Mouse (Mus musculus): ENCODE measurements around the gene Pcca. TPM values are rescaled to one million over a fixed set of nuclear protein-coding genes. Genes with fewer than 3 reads are reported as not detected.

The Pcca gene
- polyA plus RNA-seq, 1 experiment from 2014 or later = 36.0 TPM

DNA sequence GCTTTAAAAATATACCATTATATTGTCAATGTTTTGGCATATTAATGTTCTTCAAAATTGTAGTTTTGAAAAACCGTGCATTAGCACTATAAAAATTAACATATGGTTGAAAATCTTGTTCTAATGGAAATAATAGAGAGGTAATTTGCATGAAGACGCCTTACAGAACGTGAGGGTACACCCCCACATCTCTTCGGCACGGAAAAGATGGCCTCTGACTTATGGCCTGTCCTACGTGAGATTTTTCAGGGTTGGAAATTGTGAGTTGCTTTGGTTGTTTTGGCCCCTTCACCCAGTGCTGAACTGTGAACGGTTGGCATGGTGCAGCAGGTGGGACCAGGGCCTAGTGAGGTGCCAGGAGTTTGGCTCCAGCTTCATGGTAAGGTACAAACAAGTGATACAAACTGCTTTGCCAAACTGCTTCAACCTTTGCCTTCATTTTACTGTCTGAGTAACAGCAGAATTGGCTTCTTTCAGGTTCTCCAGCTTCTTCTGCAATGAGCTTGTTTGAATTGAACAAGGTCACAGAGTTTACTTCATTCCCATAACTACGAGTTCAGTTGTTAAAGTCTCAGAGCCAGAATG, 185.5 kb downstream of the Pcca start:
- ATAC-seq (replicated peaks; ENCODE audit: low FRiP score, low read depth) (no peak), DNase-seq (ENCODE audit: low spot score) (no peak)
- no peak overlapping the region for H3K27ac ChIP-seq
- H3K27me3 ChIP-seq (ENCODE audit: insufficient read depth, low read length) = no peaks in the 10 kb centered on the region
- WGBS = 82% methylated on average over 8 of the region's 8 CpGs
- no peak overlapping the region for H3K9ac ChIP-seq (ENCODE audit: low read depth, low read length)
- H3K4me3 ChIP-seq (replicated peaks; ENCODE audit: low read depth, low read length) = no peak overlapping the region
- H3K4me2 ChIP-seq (ENCODE audit: low read length) = no peak overlapping the region
- H3K9me3 ChIP-seq (replicated peaks; ENCODE audit: low read length) = no peaks in the 10 kb centered on the region
- H3K4me1 ChIP-seq (replicated peaks; ENCODE audit: insufficient read depth, low read length) = no peaks in the 10 kb centered on the region
- no peak for TF ChIP-seq CTCF (IDR thresholded peaks at IDR 0.05; ENCODE audit: low read depth)
- no peaks in the 10 kb centered on the region for H3K36me3 ChIP-seq (ENCODE audit: insufficient read depth, low read length)

DNA sequence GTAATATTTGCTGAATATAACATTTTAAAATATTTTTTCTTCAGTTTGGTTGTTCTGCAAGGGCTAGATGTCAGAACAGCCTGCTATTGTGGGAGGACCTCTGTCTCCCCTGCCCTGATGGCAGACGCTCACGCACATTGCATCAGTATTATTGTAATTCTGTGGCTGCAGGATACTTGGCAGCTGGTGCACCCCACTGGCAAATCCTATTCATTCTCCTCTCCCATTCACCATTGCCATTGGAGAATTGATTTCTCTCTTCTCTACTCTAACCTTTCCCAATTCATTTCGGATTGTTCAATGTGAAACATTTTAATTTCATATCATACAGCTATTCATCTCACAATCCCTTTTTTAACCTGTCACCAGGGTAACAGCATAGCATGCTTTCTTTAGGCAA, 186.9 kb downstream of the Pcca start:
- DNase-seq (ENCODE audit: low spot score) = no peak
- WGBS = 45% methylated on average over 3 of the region's 3 CpGs
- no peak for ATAC-seq (replicated peaks; ENCODE audit: low FRiP score, low read depth)
- Histone ChIP-seq H3K9me3 (replicated peaks; ENCODE audit: low read length) (no peaks in the 10 kb centered on the region), H3K27me3 (ENCODE audit: insufficient read depth, low read length) (no peaks in the 10 kb centered on the region), H3K4me2 (ENCODE audit: low read length) (no peak overlapping the region), H3K36me3 (ENCODE audit: insufficient read depth, low read length) (no peaks in the 10 kb centered on the region), H3K27ac (no peak overlapping the region), H3K9ac (ENCODE audit: low read depth, low read length) (no peak overlapping the region), H3K4me1 (replicated peaks; ENCODE audit: insufficient read depth, low read length) (no peaks in the 10 kb centered on the region), H3K4me3 (replicated peaks; ENCODE audit: low read depth, low read length) (no peak overlapping the region)
- no peak for TF ChIP-seq CTCF (IDR thresholded peaks at IDR 0.05; ENCODE audit: low read depth)

DNA sequence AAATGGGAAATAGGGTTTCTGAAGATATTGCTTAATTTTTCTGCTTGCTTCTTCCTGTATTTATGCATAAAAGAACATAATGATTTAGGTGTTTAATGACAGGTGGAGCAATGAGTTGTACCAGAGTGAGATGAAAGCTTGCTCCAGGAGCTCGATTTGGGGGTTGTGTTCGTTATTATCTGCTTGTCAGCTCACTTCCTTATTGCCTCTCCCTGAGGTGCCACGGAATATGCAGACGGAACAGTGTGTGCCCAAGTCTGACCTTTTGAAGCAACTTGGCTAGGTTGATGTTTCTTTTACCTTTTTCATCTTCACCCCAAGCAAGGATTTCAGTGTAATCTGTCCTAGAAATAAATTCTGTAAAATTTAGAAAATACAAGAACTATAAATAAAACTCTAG, 187.6 kb downstream of the Pcca start:
- Histone ChIP-seq H3K9ac (ENCODE audit: low read depth, low read length) (no peak overlapping the region), H3K4me3 (replicated peaks; ENCODE audit: low read depth, low read length) (no peak overlapping the region), H3K9me3 (replicated peaks; ENCODE audit: low read length) (no peaks in the 10 kb centered on the region), H3K4me2 (ENCODE audit: low read length) (no peak overlapping the region), H3K36me3 (ENCODE audit: insufficient read depth, low read length) (no peaks in the 10 kb centered on the region), H3K4me1 (replicated peaks; ENCODE audit: insufficient read depth, low read length) (no peaks in the 10 kb centered on the region), H3K27ac (no peak overlapping the region), H3K27me3 (ENCODE audit: insufficient read depth, low read length) (no peaks in the 10 kb centered on the region)
- ATAC-seq (replicated peaks; ENCODE audit: low FRiP score, low read depth) = no peak
- no peak for TF ChIP-seq CTCF (IDR thresholded peaks at IDR 0.05; ENCODE audit: low read depth)
- WGBS = 12% methylated on average over 4 of the region's 4 CpGs
- DNase-seq (ENCODE audit: low spot score) = no peak

DNA sequence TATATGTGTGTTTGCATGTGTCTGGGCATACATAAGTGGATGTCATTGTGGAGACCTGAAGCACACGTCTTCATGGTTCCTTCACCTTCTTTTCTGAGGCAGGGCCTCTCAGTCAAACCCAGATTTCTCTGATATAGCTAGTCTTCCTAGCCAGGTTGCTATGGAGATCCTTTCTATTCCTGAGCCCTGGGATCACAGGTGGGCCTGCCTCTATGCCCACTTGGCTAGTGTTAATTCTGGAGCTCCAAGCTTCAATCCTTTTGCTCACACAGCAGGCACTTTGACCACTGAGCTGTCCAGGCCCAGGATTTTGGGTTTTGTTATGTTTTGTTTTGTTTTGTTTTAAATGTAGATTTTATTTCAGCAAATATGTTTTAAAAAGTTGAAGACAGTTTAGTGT, 192.3 kb downstream of the Pcca start:
- H3K4me2 ChIP-seq (ENCODE audit: low read length) = no peak overlapping the region
- no peaks in the 10 kb centered on the region for H3K36me3 ChIP-seq (ENCODE audit: insufficient read depth, low read length)
- no peaks in the 10 kb centered on the region for H3K4me1 ChIP-seq (replicated peaks; ENCODE audit: insufficient read depth, low read length)
- DNase-seq (ENCODE audit: low spot score) = no peak
- H3K27me3 ChIP-seq (ENCODE audit: insufficient read depth, low read length) = no peaks in the 10 kb centered on the region
- no peak for TF ChIP-seq CTCF (IDR thresholded peaks at IDR 0.05; ENCODE audit: low read depth)
- no peak overlapping the region for H3K4me3 ChIP-seq (replicated peaks; ENCODE audit: low read depth, low read length)
- no peak for ATAC-seq (replicated peaks; ENCODE audit: low FRiP score, low read depth)
- H3K9me3 ChIP-seq (replicated peaks; ENCODE audit: low read length) = no peaks in the 10 kb centered on the region
- H3K27ac ChIP-seq = no peak overlapping the region
- WGBS = 100% methylated on average over 1 of the region's 1 CpGs
- no peak overlapping the region for H3K9ac ChIP-seq (ENCODE audit: low read depth, low read length)

DNA sequence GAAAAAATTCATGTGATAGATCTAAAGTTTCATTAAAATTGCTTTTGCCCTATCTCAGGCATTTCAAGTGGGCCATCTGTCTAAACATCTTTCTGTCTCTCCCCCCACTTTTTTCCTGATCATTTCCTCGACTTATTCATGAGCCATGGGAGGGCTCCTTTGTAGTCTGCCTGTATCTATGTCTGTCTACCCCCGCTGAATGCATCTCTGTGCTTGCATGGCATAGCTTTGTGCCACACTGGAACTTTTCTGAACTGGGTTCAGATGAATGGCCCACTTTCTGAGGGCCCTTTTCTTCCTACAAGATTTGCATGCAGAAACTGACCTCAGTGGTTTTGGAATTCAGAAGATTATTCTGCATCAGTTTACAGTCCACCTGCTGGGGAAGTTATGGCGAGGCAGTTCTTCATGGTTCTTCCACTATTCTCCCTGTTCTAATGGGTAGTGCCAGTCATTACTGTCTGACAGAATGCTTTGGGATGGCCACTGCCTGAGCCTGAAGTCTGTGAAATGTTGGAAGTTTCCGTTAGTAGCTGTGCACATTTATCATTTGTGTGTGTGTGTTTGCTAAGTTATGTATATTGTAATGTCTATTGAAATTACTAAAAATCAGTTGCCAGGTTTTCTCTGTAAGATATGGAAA, 195.4 kb downstream of the Pcca start:
- H3K27me3 ChIP-seq (ENCODE audit: insufficient read depth, low read length) = no peaks in the 10 kb centered on the region
- no peak overlapping the region for H3K4me3 ChIP-seq (replicated peaks; ENCODE audit: low read depth, low read length)
- no peaks in the 10 kb centered on the region for H3K9me3 ChIP-seq (replicated peaks; ENCODE audit: low read length)
- TF ChIP-seq CTCF (IDR thresholded peaks at IDR 0.05; ENCODE audit: low read depth) = no peak
- 76% methylated on average over 4 of the region's 4 CpGs for WGBS
- no peaks in the 10 kb centered on the region for H3K36me3 ChIP-seq (ENCODE audit: insufficient read depth, low read length)
- DNase-seq (ENCODE audit: low spot score) (no peak), ATAC-seq (replicated peaks; ENCODE audit: low FRiP score, low read depth) (no peak)
- no peaks in the 10 kb centered on the region for H3K4me1 ChIP-seq (replicated peaks; ENCODE audit: insufficient read depth, low read length)
- no peak overlapping the region for H3K4me2 ChIP-seq (ENCODE audit: low read length)
- no peak overlapping the region for H3K9ac ChIP-seq (ENCODE audit: low read depth, low read length)
- no peak overlapping the region for H3K27ac ChIP-seq

DNA sequence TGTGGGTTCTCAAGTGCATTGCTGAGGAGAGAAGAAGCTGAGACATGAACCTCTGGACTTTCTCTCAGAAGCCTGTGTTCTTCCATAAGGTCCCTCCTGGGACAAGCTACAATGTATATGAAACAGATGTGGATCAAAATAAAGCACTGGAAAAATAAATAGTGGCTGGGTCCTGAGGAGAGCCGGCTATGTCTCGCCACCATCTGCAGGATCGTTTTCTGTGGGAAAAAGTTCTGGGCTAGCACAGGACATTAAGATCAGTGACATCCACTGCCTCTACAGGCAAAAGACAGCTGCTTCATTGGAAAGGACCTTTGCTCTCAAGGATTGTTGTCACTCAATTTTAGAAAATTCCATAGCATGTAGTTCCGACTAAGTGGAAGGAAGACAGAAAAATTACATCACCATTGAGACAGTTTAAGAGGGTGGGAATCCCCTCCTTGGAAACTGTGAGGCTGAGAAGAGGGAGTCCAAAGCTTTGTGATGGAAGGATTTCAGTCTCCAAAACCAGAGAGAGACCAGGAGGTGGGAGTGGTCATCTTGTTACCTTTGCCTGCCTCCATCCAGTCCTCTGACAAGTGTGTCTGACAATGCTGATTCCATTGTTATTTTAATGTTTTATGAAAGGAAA, 196.9 kb downstream of the Pcca start:
- no peaks in the 10 kb centered on the region for H3K4me1 ChIP-seq (replicated peaks; ENCODE audit: insufficient read depth, low read length)
- ATAC-seq (replicated peaks; ENCODE audit: low FRiP score, low read depth) = no peak

More for the DNA sequence above, 196.9 kb downstream of the Pcca start:
- Histone ChIP-seq H3K27ac (no peak overlapping the region), H3K4me2 (ENCODE audit: low read length) (no peak overlapping the region), H3K9ac (ENCODE audit: low read depth, low read length) (no peak overlapping the region), H3K4me3 (replicated peaks; ENCODE audit: low read depth, low read length) (no peak overlapping the region), H3K9me3 (replicated peaks; ENCODE audit: low read length) (no peaks in the 10 kb centered on the region), H3K36me3 (ENCODE audit: insufficient read depth, low read length) (no peaks in the 10 kb centered on the region), H3K27me3 (ENCODE audit: insufficient read depth, low read length) (no peaks in the 10 kb centered on the region)
- no peak for TF ChIP-seq CTCF (IDR thresholded peaks at IDR 0.05; ENCODE audit: low read depth)
- WGBS = 68% methylated on average over 4 of the region's 4 CpGs
- no peak for DNase-seq (ENCODE audit: low spot score)
